Mouse (Mus musculus) forebrain, embryonic 12.5 days (tissue): ENCODE measurements around the gene Olfr180. TPM values are rescaled to one million over a fixed set of nuclear protein-coding genes. Genes with fewer than 3 reads are reported as not detected.

Experiments used
- ATAC-seq: fragments of 200-750 bp; cut with Nextera tagmentation; 2 replicates; pipeline ENCODE4 v1.8.0; 2017; ENCODE audit warnings: moderate TSS enrichment; ENCODE audit not compliant: low FRiP score
- H3K27ac ChIP-seq: fragments of 300-500 bp; sonication (generic); 2 replicates; pipeline ENCODE4 v1.5.1; 2016; ENCODE audit warnings: mild to moderate bottlenecking
- H3K27me3 ChIP-seq: fragments of 300-500 bp; sonication (generic); 2 replicates; pipeline ENCODE4 v1.6.1; 2016; ENCODE audit warnings: mild to moderate bottlenecking
- H3K36me3 ChIP-seq: fragments of 300-500 bp; sonication (generic); replicated peaks from 2 replicates; pipeline ENCODE4 v1.6.1; 2016; ENCODE audit warnings: mild to moderate bottlenecking
- H3K4me1 ChIP-seq: fragments of 300-500 bp; sonication (generic); 2 replicates; pipeline ENCODE4 v1.6.1; 2016
- H3K4me2 ChIP-seq: fragments of 300-500 bp; sonication (generic); 2 replicates; pipeline ENCODE4 v1.6.1; 2016; ENCODE audit warnings: mild to moderate bottlenecking, moderate library complexity
- H3K4me3 ChIP-seq: fragments of 300-500 bp; sonication (generic); replicated peaks from 2 replicates; pipeline ENCODE4 v1.5.1; 2016; ENCODE audit warnings: mild to moderate bottlenecking
- H3K9ac ChIP-seq: fragments of 300-500 bp; sonication (generic); 2 replicates; pipeline ENCODE4 v1.6.1; 2016; ENCODE audit warnings: mild to moderate bottlenecking
- H3K9me3 ChIP-seq: fragments of 300-500 bp; sonication (generic); 2 replicates; pipeline ENCODE4 v1.6.1; 2016
- WGBS: fragments of 180-500 bp; shearing (Covaris S2); methylation state at CpG from one replicate; pipeline ENCODE4 v1.1.7; 2016; 5-methylcytosine and 5-hydroxymethylcytosine counted together
- polyA plus RNA-seq: library from polyadenylated mRNA; unstranded; fragments of >200 nt; fragmentation: Nextera tagmentation; extraction: Ambion mirVana; gene quantifications from 2 replicates; pipeline ENCODE4 v1.2.1, GENCODE M21; 2016

The Olfr180 gene
- polyA plus RNA-seq, result not detected in 2 replicates

GRCm38 (mm10) chr16:58929292-58929691, at the start of gene Olfr180:
Gene Olfr180 (minus strand): TSS chr16:58929392.
- H3K9ac ChIP-seq, result no peak within 1 kb of the TSS
- no peaks in the 10 kb centered on the region for H3K36me3 ChIP-seq
- H3K27me3 ChIP-seq, result no peaks in the 10 kb centered on the region
- no peaks in the 10 kb centered on the region for H3K9me3 ChIP-seq
- WGBS, result 77% methylated on average over 4 of the region's 4 CpGs
- H3K27ac ChIP-seq, result no peak within 1 kb of the TSS
- no peak for ATAC-seq
- no peak within 1 kb of the TSS for H3K4me2 ChIP-seq
- H3K4me3 ChIP-seq, result no peak within 1 kb of the TSS
- H3K4me1 ChIP-seq, result no peaks in the 10 kb centered on the region

- no peak within 1 kb of the TSS for H3K4me2 ChIP-seq
- no peaks in the 10 kb centered on the region for H3K27me3 ChIP-seq
- H3K9ac ChIP-seq, result no peak within 1 kb of the TSS
- no peak within 1 kb of the TSS for H3K27ac ChIP-seq
- no peaks in the 10 kb centered on the region for H3K4me1 ChIP-seq
- H3K36me3 ChIP-seq, result no peaks in the 10 kb centered on the region
- WGBS, result 68% methylated on average over 1 of the region's 1 CpGs
- H3K4me3 ChIP-seq, result no peak within 1 kb of the TSS
- no peak for ATAC-seq
- no peaks in the 10 kb centered on the region for H3K9me3 ChIP-seq
Observed at GRCm38 (mm10) chr16:58928655-58929054, 537 bp downstream of the Olfr180 start, which contains the start of gene Olfr181. Gene Olfr181 (minus strand): TSS chr16:58928755.

- Histone ChIP-seq H3K4me3 (no peak within 1 kb of the TSS), H3K36me3 (no peaks in the 10 kb centered on the region), H3K4me1 (no peaks in the 10 kb centered on the region), H3K27ac (no peak within 1 kb of the TSS), H3K4me2 (no peak within 1 kb of the TSS), H3K27me3 (no peaks in the 10 kb centered on the region), H3K9me3 (no peaks in the 10 kb centered on the region), H3K9ac (no peak within 1 kb of the TSS)
- WGBS, result 84% methylated on average over 3 of the region's 3 CpGs
- no peak for ATAC-seq
Observed at GRCm38 (mm10) chr16:58891963-58892362, 37.2 kb downstream of the Olfr180 start, which contains the start of gene Olfr178. Gene Olfr178 (minus strand): TSS chr16:58892063.

- Histone ChIP-seq H3K27me3 (no peaks in the 10 kb centered on the region), H3K9me3 (no peaks in the 10 kb centered on the region), H3K9ac (no peak overlapping the region), H3K36me3 (no peaks in the 10 kb centered on the region), H3K4me2 (no peak overlapping the region), H3K27ac (no peak overlapping the region), H3K4me3 (no peak overlapping the region), H3K4me1 (no peaks in the 10 kb centered on the region)
- WGBS, result 92% methylated on average over 2 of the region's 2 CpGs
- no peak for ATAC-seq
Observed at GRCm38 (mm10) chr16:58884416-58884815, 44.8 kb downstream of the Olfr180 start.

GRCm38 (mm10) chr16:58874668-58875067, 54.5 kb downstream of the Olfr180 start, which contains the start of gene Olfr177:
Gene Olfr177 (minus strand): TSS chr16:58874768.
- no peaks in the 10 kb centered on the region for H3K4me1 ChIP-seq
- no peak within 1 kb of the TSS for H3K27ac ChIP-seq
- ATAC-seq, result no peak
- no peaks in the 10 kb centered on the region for H3K27me3 ChIP-seq
- no peak within 1 kb of the TSS for H3K9ac ChIP-seq
- no peak within 1 kb of the TSS for H3K4me3 ChIP-seq
- H3K9me3 ChIP-seq, result no peaks in the 10 kb centered on the region
- H3K4me2 ChIP-seq, result no peak within 1 kb of the TSS
- H3K36me3 ChIP-seq, result no peaks in the 10 kb centered on the region
- 61% methylated on average over 1 of the region's 1 CpGs for WGBS

Other genes with a start within 250 kb of the Olfr180 start
- gene Gpr15, start 210.3 kb downstream of the Olfr180 start, polyA plus RNA-seq, result 0.11 and 0.12 TPM in 2 replicates
- gene Cldnd1, start 201.5 kb downstream of the Olfr180 start, polyA plus RNA-seq, result 104 and 115 TPM in 2 replicates
- not detected in 2 replicates for gene Olfr172, start 166.2 kb downstream of the Olfr180 start, polyA plus RNA-seq
- not detected in 2 replicates for gene Olfr173, start 129.1 kb downstream of the Olfr180 start, polyA plus RNA-seq
- gene Olfr175-ps1, start 102.6 kb downstream of the Olfr180 start, polyA plus RNA-seq, result not detected in 2 replicates
- not detected in 2 replicates for gene Olfr177, start 54.6 kb downstream of the Olfr180 start, polyA plus RNA-seq
- gene Olfr178, start 37.3 kb downstream of the Olfr180 start, polyA plus RNA-seq, result not detected in 2 replicates
- not detected in 2 replicates for gene Olfr181, start 637 bp downstream of the Olfr180 start, polyA plus RNA-seq
- gene Olfr183, start 66.0 kb upstream of the Olfr180 start, polyA plus RNA-seq, result not detected in 2 replicates
- gene Olfr186, start 100.9 kb upstream of the Olfr180 start, polyA plus RNA-seq, result not detected in 2 replicates
- not detected in 2 replicates for gene Olfr187, start 110.4 kb upstream of the Olfr180 start, polyA plus RNA-seq
- gene Olfr190, start 148.6 kb upstream of the Olfr180 start, polyA plus RNA-seq, result not detected in 2 replicates
- not detected in 2 replicates for gene Olfr191, start 160.4 kb upstream of the Olfr180 start, polyA plus RNA-seq
- gene Olfr193, start 182.5 kb upstream of the Olfr180 start, polyA plus RNA-seq, result not detected in 2 replicates
- not detected in 2 replicates for gene Olfr194, start 191.7 kb upstream of the Olfr180 start, polyA plus RNA-seq
- not detected in 2 replicates for gene Olfr195, start 217.7 kb upstream of the Olfr180 start, polyA plus RNA-seq
- not detected in 2 replicates for gene Olfr196, start 241.1 kb upstream of the Olfr180 start, polyA plus RNA-seq